Mouse (Mus musculus): ENCODE results near the gene Slc9a7.

Slc9a7 gene

GRCm38 (mm10) chrX:20129466-20129865, 162.1 kb downstream of the Slc9a7 start:
- peak; percentile 23 for DNase-seq

GRCm38 (mm10) chrX:20128951-20129350, 162.7 kb downstream of the Slc9a7 start:
- DNase-seq = peak; percentile 52

- peak; percentile 45 for DNase-seq
Observed at GRCm38 (mm10) chrX:20125481-20125880, 166.1 kb downstream of the Slc9a7 start.

DNA sequence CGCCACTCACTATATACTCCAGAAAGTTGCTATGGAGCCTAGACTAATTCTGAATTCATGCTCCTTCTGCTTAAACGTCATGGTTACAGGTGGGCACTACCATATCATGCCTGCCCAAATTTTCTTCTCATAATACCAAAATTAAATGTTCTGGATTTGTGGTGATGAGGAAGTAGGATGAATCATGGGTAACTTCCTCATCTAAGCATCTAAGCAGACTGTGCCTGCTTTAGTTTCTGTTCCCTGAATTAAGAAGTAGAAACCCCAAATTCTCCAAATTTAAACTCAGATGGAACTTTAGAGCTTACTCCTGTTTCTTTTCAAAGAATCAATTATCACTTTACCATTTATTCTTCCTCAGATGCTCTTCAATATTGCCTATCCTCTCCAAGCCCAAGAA, 173.9 kb downstream of the Slc9a7 start:
- no peak for DNase-seq

GRCm38 (mm10) chrX:20070196-20070595, 221.4 kb downstream of the Slc9a7 start:
- DNase-seq = no peak

GRCm38 (mm10) chrX:20066636-20067035, 225.0 kb downstream of the Slc9a7 start:
- no peak for DNase-seq

DNA sequence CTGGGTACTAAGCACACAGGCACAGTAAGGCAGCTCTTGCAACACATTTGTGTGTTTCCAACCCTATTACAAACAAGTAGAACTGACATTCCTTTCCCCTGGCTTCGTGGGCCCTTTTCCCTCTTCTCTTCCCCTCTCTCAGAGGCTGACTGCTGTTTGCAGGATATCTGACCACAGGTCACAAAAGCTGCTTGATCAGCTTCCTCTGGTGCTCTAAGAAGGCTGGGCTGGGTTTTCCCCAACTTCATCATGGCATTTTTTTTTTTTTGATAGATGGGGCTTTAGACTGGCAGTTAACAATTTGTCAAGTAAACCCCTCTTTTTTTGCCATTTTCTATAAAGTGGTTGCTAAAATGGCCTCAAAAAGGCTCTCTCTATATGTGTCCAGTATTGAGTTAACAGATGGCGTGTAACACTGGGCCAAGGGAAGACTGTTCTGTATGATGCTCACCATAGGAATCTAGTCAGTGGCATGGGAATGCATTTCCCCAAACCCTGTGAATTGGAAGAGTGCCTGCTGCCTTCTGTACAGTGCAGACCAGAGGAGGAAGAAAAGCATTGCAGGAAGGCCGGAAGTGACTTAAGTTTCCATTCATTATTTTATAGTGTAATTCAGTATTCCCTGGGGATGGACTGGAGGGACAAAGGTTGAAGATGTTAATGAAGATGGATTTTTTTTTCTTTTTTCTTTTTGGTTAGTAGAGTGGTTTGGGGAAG, 229.7 kb downstream of the Slc9a7 start:
- DNase-seq = peak; percentile 32

DNA sequence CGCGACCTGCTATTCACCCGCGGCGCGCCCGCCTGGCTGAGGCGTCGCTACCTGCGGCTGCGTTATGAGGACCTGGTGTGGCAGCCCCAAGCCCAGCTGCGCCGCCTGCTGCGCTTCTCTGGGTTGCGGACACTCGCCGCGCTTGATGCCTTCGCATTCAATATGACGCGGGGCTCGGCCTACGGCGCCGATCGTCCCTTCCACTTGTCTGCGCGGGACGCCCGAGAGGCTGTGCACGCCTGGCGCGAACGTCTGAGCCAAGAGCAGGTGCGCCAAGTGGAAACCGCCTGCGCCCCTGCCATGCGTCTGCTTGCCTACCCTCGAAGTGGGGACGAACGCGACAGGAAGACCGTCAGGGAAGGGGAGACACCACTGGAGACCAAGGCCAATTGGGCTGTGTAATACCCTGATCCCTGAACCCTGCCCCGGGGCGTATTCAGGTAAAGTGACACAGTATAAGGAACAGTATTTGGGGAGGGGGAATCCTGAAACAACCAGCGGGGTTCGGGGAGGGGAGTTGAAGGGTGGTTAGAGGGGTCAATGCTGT, 230.8 kb downstream of the Slc9a7 start:
- DNase-seq = peak; percentile 8

DNA sequence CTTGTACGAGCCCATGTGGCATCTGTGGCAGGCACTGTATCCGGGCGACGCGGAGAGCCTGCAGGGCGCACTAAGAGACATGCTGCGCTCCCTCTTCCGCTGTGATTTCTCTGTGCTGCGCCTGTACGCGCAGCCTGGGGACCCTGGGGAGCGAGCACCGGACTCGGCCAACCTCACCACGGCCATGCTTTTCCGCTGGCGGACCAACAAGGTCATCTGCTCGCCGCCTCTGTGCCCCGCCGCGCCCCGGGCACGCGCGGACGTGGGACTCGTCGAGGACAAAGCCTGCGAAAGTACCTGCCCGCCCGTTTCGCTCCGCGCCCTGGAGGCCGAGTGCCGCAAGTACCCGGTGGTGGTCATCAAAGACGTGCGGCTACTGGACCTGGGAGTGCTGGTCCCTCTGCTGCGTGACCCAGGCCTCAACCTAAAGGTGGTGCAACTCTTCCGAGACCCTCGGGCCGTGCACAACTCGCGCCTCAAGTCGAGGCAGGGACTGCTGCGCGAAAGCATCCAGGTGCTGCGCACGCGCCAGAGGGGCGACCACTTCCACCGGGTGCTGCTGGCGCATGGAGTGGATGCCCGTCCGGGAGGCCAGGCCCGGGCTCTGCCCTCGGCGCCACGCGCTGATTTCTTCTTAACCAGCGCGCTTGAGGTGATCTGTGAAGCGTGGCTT, 231.4 kb downstream of the Slc9a7 start:
- DNase-seq = peak; percentile 4

GRCm38 (mm10) chrX:20059381-20059971, 232.1 kb downstream of the Slc9a7 start, which contains the start of gene Chst7:
Chst7 (plus strand) TSS chrX:20059560.
- peak; percentile 22 for DNase-seq
